Mouse (Mus musculus) bone marrow, adult 2 months (tissue): ENCODE measurements at regions not wholly inside any gene's neighbourhood (a gene's known extent, or its start where the extent isn't known, plus 50 kb on each side); places are given as distances from the start of the nearest gene placed in this dataset.

Source experiments
- CTCF ChIP-seq: fragments of 200-500 bp; IDR thresholded peaks from 2 replicates; pipeline ENCODE4 v1.5.1; 2011; ENCODE audit warnings: low read length, control low read depth; ENCODE audit not compliant: control insufficient read depth, insufficient read depth
- POLR2A ChIP-seq: fragments of 200-500 bp; IDR thresholded peaks from 2 replicates; pipeline ENCODE4 v1.6.1; 2011; ENCODE audit warnings: low read depth, mild to moderate bottlenecking, control low read depth, low read length, borderline replicate concordance; ENCODE audit not compliant: control insufficient read depth

GRCm38 (mm10) chr13:99729145-99729544 lies 171.7 kb downstream of the Cartpt start:
- no peak for TF ChIP-seq POLR2A
- TF ChIP-seq CTCF = no peak
